Mouse (Mus musculus) liver, postnatal 0 days (tissue): ENCODE results near the gene Wdr18. TPM values are rescaled to one million over a fixed set of nuclear protein-coding genes. Genes with fewer than 3 reads are reported as not detected.

Experiments used
- ATAC-seq: fragments of 200-750 bp; cut with Nextera tagmentation; 2 replicates; pipeline ENCODE4 v1.8.0; 2017; ENCODE audit warnings: mild to moderate bottlenecking, moderate library complexity
- DNase-seq: peaks from one replicate; pipeline ENCODE4 v3.0.0-alpha.2; 2016
- H3K27ac ChIP-seq: fragments of 300-500 bp; sonication (generic); 2 replicates; pipeline ENCODE4 v1.5.1; 2014; ENCODE audit warnings: antibody characterized with exemption, moderate library complexity, mild to moderate bottlenecking, low read depth
- H3K27me3 ChIP-seq: fragments of 300-500 bp; sonication (generic); 2 replicates; pipeline ENCODE4 v1.6.1; 2014; ENCODE audit warnings: low read length, control low read depth, mixed read lengths; ENCODE audit not compliant: insufficient read depth
- H3K36me3 ChIP-seq: fragments of 300-500 bp; sonication (generic); replicated peaks from 2 replicates; pipeline ENCODE4 v1.6.1; 2014; ENCODE audit warnings: mild to moderate bottlenecking, control low read depth, low read length, moderate library complexity, mixed read lengths; ENCODE audit not compliant: insufficient read depth
- H3K4me1 ChIP-seq: fragments of 300-500 bp; sonication (generic); 2 replicates; pipeline ENCODE4 v1.6.1; 2014; ENCODE audit warnings: antibody characterized with exemption, mild to moderate bottlenecking, control low read depth; ENCODE audit not compliant: insufficient read depth
- H3K4me2 ChIP-seq: fragments of 300-500 bp; sonication (generic); 2 replicates; pipeline ENCODE4 v1.6.1; 2014; ENCODE audit warnings: low read depth, mild to moderate bottlenecking, low read length, moderate library complexity, mixed read lengths
- H3K4me3 ChIP-seq: fragments of 300-500 bp; sonication (generic); 2 replicates; pipeline ENCODE4 v1.5.1; 2014; ENCODE audit warnings: low read depth, low read length
- H3K9ac ChIP-seq: fragments of 300-500 bp; sonication (generic); replicated peaks from 2 replicates; pipeline ENCODE4 v1.6.1; 2014; ENCODE audit warnings: mild to moderate bottlenecking, moderate library complexity
- H3K9me3 ChIP-seq: fragments of 300-500 bp; sonication (generic); 2 replicates; pipeline ENCODE4 v1.6.1; 2016; ENCODE audit warnings: mild to moderate bottlenecking, control low read depth, low read length, mixed read lengths
- CTCF ChIP-seq: sonication (generic); IDR thresholded peaks from 2 replicates; pipeline ENCODE4 v1.5.1; 2016; ENCODE audit warnings: antibody characterized with exemption, low read depth
- EP300 ChIP-seq: IDR thresholded peaks from 2 replicates; pipeline ENCODE4 v1.6.1; 2016; ENCODE audit warnings: antibody characterized with exemption, low read depth, mild to moderate bottlenecking
- WGBS: fragments of 180-500 bp; shearing (Covaris S2); extraction: QIAGEN DNeasy Blood & Tissue Kit; methylation state at CpG from one replicate; pipeline ENCODE4 v1.1.7; 2014; ENCODE audit not compliant: insufficient replicate concordance; 5-methylcytosine and 5-hydroxymethylcytosine counted together
- polyA plus RNA-seq: library from polyadenylated mRNA; unstranded; fragments of >200 nt; fragmentation: Nextera tagmentation; extraction: Ambion mirVana; gene quantifications from 2 replicates; pipeline ENCODE4 v1.2.1, GENCODE M21; 2015

The Wdr18 gene
- polyA plus RNA-seq, 1 experiment from 2014 or later = 40.7 TPM

GRCm38 (mm10) chr10:79970415-79971182, 10.6 kb downstream of the Wdr18 start, which contains the start of gene Grin3b:
Gene Grin3b, plus strand, starts transcription at chr10:79970715.
- Histone ChIP-seq H3K36me3 (peaks cover 28% of the 10 kb centered on the region), H3K27me3 (peaks cover 23% of the 10 kb centered on the region), H3K4me3 (peak within 1 kb of the TSS; percentile 8; the same call in 1 of the 2 replicates), H3K4me1 (peaks cover 3% of the 10 kb centered on the region; the same call in 1 of the 2 replicates), H3K9ac (no peak within 1 kb of the TSS), H3K4me2 (peak within 1 kb of the TSS; percentile 40), H3K9me3 (no peaks in the 10 kb centered on the region), H3K27ac (no peak within 1 kb of the TSS)
- no peak for TF ChIP-seq EP300
- TF ChIP-seq CTCF = no peak
- 8% methylated on average over 43 of the region's 47 CpGs for WGBS
- ATAC-seq = no peak
- DNase-seq = no peak

- peak overlapping the region; percentile 40 for H3K4me2 ChIP-seq
- H3K27me3 ChIP-seq = peaks cover 23% of the 10 kb centered on the region
- H3K4me1 ChIP-seq = peaks cover 3% of the 10 kb centered on the region; the same call in 1 of the 2 replicates
- H3K27ac ChIP-seq = no peak overlapping the region
- H3K9ac ChIP-seq = no peak overlapping the region
- peak overlapping the region; percentile 8; the same call in 1 of the 2 replicates for H3K4me3 ChIP-seq
- H3K36me3 ChIP-seq = peaks cover 28% of the 10 kb centered on the region
- TF ChIP-seq CTCF (no peak), EP300 (no peak)
- 7% methylated on average over 21 of the region's 21 CpGs for WGBS
- H3K9me3 ChIP-seq = no peaks in the 10 kb centered on the region
- DNase-seq = no peak
- no peak for ATAC-seq
Measured at GRCm38 (mm10) chr10:79971183-79971497, 11.2 kb downstream of the Wdr18 start.

- Histone ChIP-seq H3K4me3 (no peak overlapping the region), H3K4me1 (peaks cover 3% of the 10 kb centered on the region; the same call in 1 of the 2 replicates), H3K4me2 (no peak overlapping the region), H3K27ac (no peak overlapping the region), H3K9me3 (peaks cover 9% of the 10 kb centered on the region; the same call in 1 of the 2 replicates), H3K9ac (no peak overlapping the region; the same call in 1 of the 2 replicates), H3K36me3 (peaks cover 28% of the 10 kb centered on the region), H3K27me3 (peaks cover 23% of the 10 kb centered on the region)
- DNase-seq (peak; percentile 59), ATAC-seq (peak; percentile 24; the same call in 1 of the 2 replicates)
- TF ChIP-seq EP300 (no peak), CTCF (no peak)
- WGBS = 51% methylated on average over 14 of the region's 14 CpGs
Measured at GRCm38 (mm10) chr10:79972831-79973230, 12.9 kb downstream of the Wdr18 start.

GRCm38 (mm10) chr10:79974087-79974486, 14.1 kb downstream of the Wdr18 start:
- Histone ChIP-seq H3K9me3 (peaks cover 9% of the 10 kb centered on the region; the same call in 1 of the 2 replicates), H3K4me3 (no peak overlapping the region), H3K27me3 (peaks cover 23% of the 10 kb centered on the region), H3K36me3 (peaks cover 36% of the 10 kb centered on the region), H3K4me2 (no peak overlapping the region), H3K9ac (no peak overlapping the region), H3K4me1 (peaks cover 3% of the 10 kb centered on the region; the same call in 1 of the 2 replicates), H3K27ac (no peak overlapping the region)
- DNase-seq = no peak
- ATAC-seq = no peak
- 84% methylated on average over 21 of the region's 21 CpGs for WGBS
- TF ChIP-seq EP300 = no peak

- Histone ChIP-seq H3K4me3 (no peak overlapping the region), H3K36me3 (peaks cover 37% of the 10 kb centered on the region), H3K4me1 (peaks cover 3% of the 10 kb centered on the region; the same call in 1 of the 2 replicates), H3K27me3 (peaks cover 23% of the 10 kb centered on the region), H3K27ac (no peak overlapping the region), H3K9me3 (peaks cover 9% of the 10 kb centered on the region; the same call in 1 of the 2 replicates), H3K9ac (no peak overlapping the region), H3K4me2 (no peak overlapping the region)
- no peak for TF ChIP-seq CTCF
- no peak for TF ChIP-seq EP300
- ATAC-seq = no peak
- no peak for DNase-seq
- WGBS = 70% methylated on average over 8 of the region's 8 CpGs
Measured at GRCm38 (mm10) chr10:79974668-79975067, 14.7 kb downstream of the Wdr18 start.

- no peak for TF ChIP-seq EP300
- TF ChIP-seq CTCF = no peak
- ATAC-seq (no peak), DNase-seq (no peak)
- 90% methylated on average over 28 of the region's 28 CpGs for WGBS
- Histone ChIP-seq H3K4me2 (no peak overlapping the region), H3K36me3 (peaks cover 37% of the 10 kb centered on the region), H3K27ac (no peak overlapping the region), H3K4me3 (no peak overlapping the region), H3K4me1 (peaks cover 3% of the 10 kb centered on the region; the same call in 1 of the 2 replicates), H3K27me3 (peaks cover 12% of the 10 kb centered on the region), H3K9ac (no peak overlapping the region), H3K9me3 (peaks cover 9% of the 10 kb centered on the region; the same call in 1 of the 2 replicates)
Measured at GRCm38 (mm10) chr10:79976071-79976721, 16.2 kb downstream of the Wdr18 start.
